Mouse (Mus musculus): Measurements from ENCODE around the gene Znrd1as. TPM values are rescaled to one million over a fixed set of nuclear protein-coding genes. Genes with fewer than 3 reads are reported as not detected.
"Not testable (repeated sequence)": the region's sequence is repeated elsewhere in the genome, so short reads cannot be mapped to it uniquely, and the experiment has no call there.

The Znrd1as gene
- polyA plus RNA-seq, 1 experiment from 2014 or later, result 8.6 TPM

DNA sequence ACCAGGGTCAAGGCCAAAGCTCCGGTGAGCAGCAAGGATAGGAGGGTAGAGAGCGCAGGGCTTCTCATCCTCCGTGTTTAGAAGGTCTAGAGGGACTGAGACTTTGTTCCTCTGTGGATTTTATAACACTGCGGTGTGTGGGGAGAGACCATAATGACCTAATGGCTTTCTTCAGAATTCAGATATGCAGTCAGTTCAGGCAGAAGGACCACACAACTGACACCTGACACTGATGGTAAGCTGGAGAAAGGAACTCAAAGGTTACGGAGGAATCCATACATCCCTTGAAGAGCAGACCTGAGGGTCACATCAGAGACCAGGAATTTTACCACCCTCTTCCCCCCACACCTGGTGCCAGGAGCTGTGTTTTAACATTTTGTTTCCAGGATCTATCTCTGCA lies 31.0 kb downstream of the Znrd1as start, which contains the start of gene H2-M5:
TSS of gene H2-M5 (minus strand) at position 101 of the 400 bp plus-strand sequence.
- Histone ChIP-seq H3K9me3 (ENCODE audit: control insufficient read depth, low read length) (no peaks in the 10 kb centered on the region), H3K36me3 (ENCODE audit: control insufficient read depth, insufficient read depth, low read length) (no peaks in the 10 kb centered on the region), H3K4me3 (ENCODE audit: control insufficient read depth in 1 of 2, insufficient read depth in 1 of 2, low read depth in 1 of 2, low read length in 2 of 2) (peak within 1 kb of the TSS; percentile 23 to 25), H3K27me3 (ENCODE audit: control insufficient read depth, insufficient read depth, low read length) (peaks cover 26% of the 10 kb centered on the region), H3K9ac (ENCODE audit: low read length) (no peak within 1 kb of the TSS; the same call in 1 of the 2 replicates), H3K4me2 (ENCODE audit: low read length) (peak within 1 kb of the TSS; percentile 62), H3K4me1 (ENCODE audit: control insufficient read depth in 2 of 2, insufficient read depth in 2 of 2, low read length in 2 of 2) (peaks cover 0 to 7% of the 10 kb centered on the region in 2 experiments; a peak in 2 of 4 replicates), H3K27ac (replicated peaks in 1 of 2; ENCODE audit: control insufficient read depth in 1 of 2, insufficient read depth in 1 of 2, low read depth in 2 of 2, low read length in 2 of 2) (no peak within 1 kb of the TSS)
- ATAC-seq (ENCODE audit: insufficient number of reproducible peaks, insufficient read depth, low FRiP score, low read depth), result no peak
- WGBS, result 27% methylated on average over 5 of the region's 5 CpGs

DNA sequence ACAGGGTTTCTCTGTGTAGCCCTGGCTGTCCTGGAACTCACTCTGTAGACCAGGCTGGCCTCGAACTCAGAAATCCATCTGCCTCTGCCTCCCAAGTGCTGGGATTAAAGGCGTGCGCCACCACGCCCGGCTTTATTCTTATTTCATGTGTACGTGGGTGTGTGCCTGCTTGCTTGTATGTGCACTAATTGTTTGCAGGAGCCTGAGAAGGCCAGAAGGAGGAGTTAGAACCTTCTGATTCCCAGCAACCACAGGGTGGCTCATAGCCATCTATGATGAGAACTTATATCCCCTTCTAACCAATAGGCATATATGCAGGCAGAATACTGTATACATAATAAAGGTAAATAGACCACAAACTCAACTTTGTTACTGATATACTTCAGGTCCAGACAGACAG lies 32.2 kb downstream of the Znrd1as start:
- H3K27me3 ChIP-seq (ENCODE audit: control insufficient read depth, insufficient read depth, low read length), result peaks cover 26% of the 10 kb centered on the region
- H3K36me3 ChIP-seq (ENCODE audit: control insufficient read depth, insufficient read depth, low read length); H3K4me2 ChIP-seq (ENCODE audit: low read length); H3K4me3 ChIP-seq (ENCODE audit: control insufficient read depth in 1 of 2, insufficient read depth in 1 of 2, low read depth in 1 of 2, low read length in 2 of 2); H3K4me1 ChIP-seq (ENCODE audit: control insufficient read depth in 2 of 2, insufficient read depth in 2 of 2, low read length in 2 of 2); ATAC-seq (ENCODE audit: insufficient number of reproducible peaks, insufficient read depth, low FRiP score, low read depth); H3K9me3 ChIP-seq (ENCODE audit: control insufficient read depth, low read length); H3K27ac ChIP-seq (replicated peaks in 1 of 2; ENCODE audit: control insufficient read depth in 1 of 2, insufficient read depth in 1 of 2, low read depth in 2 of 2, low read length in 2 of 2); H3K9ac ChIP-seq (ENCODE audit: low read length): not testable (repeated sequence)
- 87% methylated on average over 6 of the region's 6 CpGs for WGBS

DNA sequence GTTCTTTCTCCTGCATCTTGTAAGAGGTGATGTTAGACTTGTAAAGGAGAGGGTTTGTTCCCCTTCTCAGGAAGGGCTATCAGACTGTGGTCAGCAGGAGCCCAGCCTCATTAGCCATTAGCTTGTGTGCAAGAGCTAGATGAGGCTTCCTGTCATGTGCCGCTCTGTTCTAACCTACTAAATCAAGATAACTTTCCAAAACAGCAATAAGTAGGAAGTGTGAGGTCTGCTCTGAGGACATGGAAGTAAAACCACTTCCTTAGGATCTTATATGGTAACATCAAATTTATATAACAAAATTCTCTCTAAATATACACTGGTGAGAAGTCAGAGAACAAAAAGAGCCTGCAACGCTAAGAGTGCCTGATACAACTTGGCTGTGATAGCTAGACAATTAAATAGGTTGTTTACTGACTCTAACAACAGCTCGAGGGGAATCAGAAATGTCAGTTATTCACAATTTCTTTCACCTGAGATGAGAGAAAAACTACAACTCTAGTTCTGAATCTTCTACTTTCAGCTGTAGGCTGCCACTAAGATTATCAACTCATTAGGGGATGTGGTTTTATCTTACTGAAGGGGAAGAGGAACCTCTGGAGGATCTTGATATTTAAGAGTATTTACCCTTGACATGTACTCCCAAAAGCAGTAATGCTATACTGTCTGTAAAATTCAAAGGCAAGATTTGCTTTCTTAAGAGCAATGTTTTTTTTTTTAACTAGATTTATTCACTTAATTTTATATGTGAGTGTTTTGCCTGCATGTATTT lies 34.1 kb downstream of the Znrd1as start:
- no peak overlapping the region for H3K27ac ChIP-seq (replicated peaks in 1 of 2; ENCODE audit: control insufficient read depth in 1 of 2, insufficient read depth in 1 of 2, low read depth in 2 of 2, low read length in 2 of 2)
- peaks cover 0 to 7% of the 10 kb centered on the region in 2 experiments; a peak in 2 of 4 replicates for H3K4me1 ChIP-seq (ENCODE audit: control insufficient read depth in 2 of 2, insufficient read depth in 2 of 2, low read length in 2 of 2)
- ATAC-seq (ENCODE audit: insufficient number of reproducible peaks, insufficient read depth, low FRiP score, low read depth), result no peak
- H3K27me3 ChIP-seq (ENCODE audit: control insufficient read depth, insufficient read depth, low read length), result peaks cover 23% of the 10 kb centered on the region
- no peaks in the 10 kb centered on the region for H3K9me3 ChIP-seq (ENCODE audit: control insufficient read depth, low read length)
- H3K4me3 ChIP-seq (ENCODE audit: control insufficient read depth in 1 of 2, insufficient read depth in 1 of 2, low read depth in 1 of 2, low read length in 2 of 2), result no peak overlapping the region
- H3K9ac ChIP-seq (ENCODE audit: low read length), result no peak overlapping the region
- H3K4me2 ChIP-seq (ENCODE audit: low read length), result no peak overlapping the region
- no peaks in the 10 kb centered on the region for H3K36me3 ChIP-seq (ENCODE audit: control insufficient read depth, insufficient read depth, low read length)
- 56% methylated on average over 3 of the region's 3 CpGs for WGBS

DNA sequence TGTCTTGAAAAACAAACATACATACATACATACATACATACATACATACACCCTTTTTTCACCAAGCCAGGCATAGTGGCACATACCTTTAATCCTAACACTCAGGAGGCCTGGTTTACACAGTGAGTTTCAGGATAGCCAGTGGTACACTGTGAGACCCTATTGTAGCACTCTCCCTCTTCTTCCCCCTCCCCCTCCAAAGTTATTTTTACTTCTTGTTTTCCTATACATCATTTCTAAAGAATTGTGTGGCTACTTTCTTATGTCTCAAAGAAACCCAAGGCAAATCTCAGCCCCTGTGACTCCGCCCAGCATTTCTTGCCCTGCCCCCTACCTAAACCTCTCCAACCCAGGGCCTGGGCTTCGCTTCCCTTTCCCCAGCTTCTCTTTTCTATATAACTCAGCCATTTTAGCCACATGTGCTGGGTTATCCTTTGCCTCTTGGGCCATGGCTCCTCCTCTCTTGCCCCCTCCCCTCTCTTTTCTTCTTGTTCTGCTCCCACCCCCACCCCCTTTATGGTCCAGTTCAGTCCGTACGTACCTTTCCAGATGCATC lies 35.5 kb downstream of the Znrd1as start:
- no peak for ATAC-seq (ENCODE audit: insufficient number of reproducible peaks, insufficient read depth, low FRiP score, low read depth)
- Histone ChIP-seq H3K27ac (replicated peaks in 1 of 2; ENCODE audit: control insufficient read depth in 1 of 2, insufficient read depth in 1 of 2, low read depth in 2 of 2, low read length in 2 of 2) (no peak overlapping the region), H3K4me1 (ENCODE audit: control insufficient read depth in 2 of 2, insufficient read depth in 2 of 2, low read length in 2 of 2) (peaks cover 0 to 2% of the 10 kb centered on the region in 2 experiments; a peak in 2 of 4 replicates)

DNA sequence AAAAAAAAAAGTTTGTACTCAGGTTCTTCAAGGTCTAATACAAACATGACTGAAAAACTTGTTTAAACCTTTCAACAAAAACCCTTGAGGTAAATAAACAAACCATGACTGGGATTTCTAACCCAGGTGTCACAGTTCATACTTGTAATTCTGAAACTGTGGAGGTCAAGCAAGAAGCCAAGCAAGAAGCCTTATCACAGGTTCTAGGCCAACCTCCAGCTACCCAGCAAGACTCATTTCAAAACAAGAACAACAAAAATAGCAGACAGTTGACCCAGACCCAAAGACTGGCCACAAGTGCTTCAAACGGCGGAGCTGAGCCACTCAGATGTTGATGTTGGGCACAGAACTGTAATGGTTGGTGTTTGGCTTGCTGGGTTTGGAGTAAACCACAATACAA lies 36.1 kb downstream of the Znrd1as start:
- Histone ChIP-seq H3K4me2 (ENCODE audit: low read length) (no peak overlapping the region), H3K36me3 (ENCODE audit: control insufficient read depth, insufficient read depth, low read length) (no peaks in the 10 kb centered on the region), H3K9me3 (ENCODE audit: control insufficient read depth, low read length) (no peaks in the 10 kb centered on the region), H3K27me3 (ENCODE audit: control insufficient read depth, insufficient read depth, low read length) (peaks cover 3% of the 10 kb centered on the region; the same call in 1 of the 2 replicates), H3K4me1 (ENCODE audit: control insufficient read depth in 2 of 2, insufficient read depth in 2 of 2, low read length in 2 of 2) (no peaks in the 10 kb centered on the region), H3K4me3 (ENCODE audit: control insufficient read depth in 1 of 2, insufficient read depth in 1 of 2, low read depth in 1 of 2, low read length in 2 of 2) (no peak overlapping the region), H3K27ac (replicated peaks in 1 of 2; ENCODE audit: control insufficient read depth in 1 of 2, insufficient read depth in 1 of 2, low read depth in 2 of 2, low read length in 2 of 2) (no peak overlapping the region), H3K9ac (ENCODE audit: low read length) (no peak overlapping the region)
- 78% methylated on average over 2 of the region's 2 CpGs for WGBS
- no peak for ATAC-seq (ENCODE audit: insufficient number of reproducible peaks, insufficient read depth, low FRiP score, low read depth)

More for the DNA sequence above, 35.5 kb downstream of the Znrd1as start:
- WGBS, result 88% methylated on average over 4 of the region's 4 CpGs
- H3K4me2 ChIP-seq (ENCODE audit: low read length), result no peak overlapping the region
- H3K9ac ChIP-seq (ENCODE audit: low read length), result no peak overlapping the region
- no peaks in the 10 kb centered on the region for H3K9me3 ChIP-seq (ENCODE audit: control insufficient read depth, low read length)
- peaks cover 10% of the 10 kb centered on the region for H3K27me3 ChIP-seq (ENCODE audit: control insufficient read depth, insufficient read depth, low read length)
- H3K4me3 ChIP-seq (ENCODE audit: control insufficient read depth in 1 of 2, insufficient read depth in 1 of 2, low read depth in 1 of 2, low read length in 2 of 2), result no peak overlapping the region
- H3K36me3 ChIP-seq (ENCODE audit: control insufficient read depth, insufficient read depth, low read length), result no peaks in the 10 kb centered on the region

DNA sequence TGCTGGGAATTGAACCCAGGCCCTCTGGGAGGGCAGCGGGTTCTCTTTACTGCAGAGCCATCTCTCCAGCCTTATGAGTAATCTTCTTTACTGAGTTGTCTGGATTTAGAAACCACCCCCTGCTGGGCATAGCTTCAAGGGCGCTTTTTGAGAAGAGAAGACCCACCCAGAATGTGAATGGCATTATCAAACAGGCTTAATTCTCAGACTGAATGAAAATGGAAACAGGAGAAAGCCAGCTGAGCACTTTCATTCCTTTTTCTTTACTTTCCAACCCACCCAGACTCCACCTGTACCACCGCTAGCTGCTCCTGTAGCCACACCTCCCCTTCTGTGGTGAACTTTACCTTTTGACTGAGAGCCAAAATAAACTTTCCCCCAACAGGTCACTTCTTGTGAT lies 37.1 kb downstream of the Znrd1as start:
- no peak for ATAC-seq (ENCODE audit: insufficient number of reproducible peaks, insufficient read depth, low FRiP score, low read depth)
- no peak overlapping the region for H3K4me3 ChIP-seq (ENCODE audit: control insufficient read depth in 1 of 2, insufficient read depth in 1 of 2, low read depth in 1 of 2, low read length in 2 of 2)
- WGBS, result 58% methylated on average over 3 of the region's 3 CpGs
- no peaks in the 10 kb centered on the region for H3K27me3 ChIP-seq (ENCODE audit: control insufficient read depth, insufficient read depth, low read length)
- no peaks in the 10 kb centered on the region for H3K4me1 ChIP-seq (ENCODE audit: control insufficient read depth in 2 of 2, insufficient read depth in 2 of 2, low read length in 2 of 2)
- no peaks in the 10 kb centered on the region for H3K36me3 ChIP-seq (ENCODE audit: control insufficient read depth, insufficient read depth, low read length)
- no peak overlapping the region for H3K27ac ChIP-seq (replicated peaks in 1 of 2; ENCODE audit: control insufficient read depth in 1 of 2, insufficient read depth in 1 of 2, low read depth in 2 of 2, low read length in 2 of 2)
- no peaks in the 10 kb centered on the region for H3K9me3 ChIP-seq (ENCODE audit: control insufficient read depth, low read length)
- no peak overlapping the region for H3K9ac ChIP-seq (ENCODE audit: low read length)
- no peak overlapping the region for H3K4me2 ChIP-seq (ENCODE audit: low read length)

DNA sequence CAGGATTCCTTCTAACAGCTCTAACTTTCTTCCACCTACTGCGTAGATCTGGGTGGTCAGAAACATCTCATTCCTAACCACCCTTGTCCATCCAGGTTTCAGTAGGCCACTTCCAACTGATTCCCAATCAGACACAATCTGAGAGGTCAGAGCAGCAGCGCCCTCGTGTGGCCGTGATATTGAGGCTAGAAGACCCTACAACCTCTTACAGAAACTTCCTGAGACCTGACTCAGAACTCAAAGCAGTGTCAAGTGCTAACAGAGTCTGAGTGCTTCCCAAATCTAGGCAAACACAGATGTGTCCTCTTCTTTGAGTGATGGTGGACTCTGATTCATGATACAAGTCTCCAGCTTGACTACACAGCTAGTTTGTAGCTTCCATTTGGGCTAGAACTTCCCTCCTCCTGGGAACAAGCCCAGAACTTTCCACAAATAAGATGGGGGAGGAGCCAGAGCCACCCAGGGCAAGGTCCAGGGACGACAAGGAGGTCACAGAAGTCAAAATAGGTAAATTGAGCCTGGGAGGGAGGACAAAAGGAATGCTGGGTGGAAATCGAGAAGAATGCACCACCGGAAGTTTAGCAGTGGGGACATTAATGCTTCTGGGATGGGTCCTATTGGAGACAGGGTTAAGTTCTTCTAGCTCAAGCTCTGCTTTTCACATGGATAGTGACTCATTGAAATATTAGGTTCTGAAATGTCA lies 38.8 kb downstream of the Znrd1as start:
- 25% methylated on average over 7 of the region's 7 CpGs for WGBS
- Histone ChIP-seq H3K36me3 (ENCODE audit: control insufficient read depth, insufficient read depth, low read length) (no peaks in the 10 kb centered on the region), H3K4me3 (ENCODE audit: control insufficient read depth in 1 of 2, insufficient read depth in 1 of 2, low read depth in 1 of 2, low read length in 2 of 2) (no peak overlapping the region), H3K4me1 (ENCODE audit: control insufficient read depth in 2 of 2, insufficient read depth in 2 of 2, low read length in 2 of 2) (no peaks in the 10 kb centered on the region), H3K27me3 (ENCODE audit: control insufficient read depth, insufficient read depth, low read length) (no peaks in the 10 kb centered on the region), H3K9me3 (ENCODE audit: control insufficient read depth, low read length) (no peaks in the 10 kb centered on the region), H3K27ac (replicated peaks in 1 of 2; ENCODE audit: control insufficient read depth in 1 of 2, insufficient read depth in 1 of 2, low read depth in 2 of 2, low read length in 2 of 2) (no peak overlapping the region), H3K9ac (ENCODE audit: low read length) (no peak overlapping the region), H3K4me2 (ENCODE audit: low read length) (no peak overlapping the region)
- no peak for ATAC-seq (ENCODE audit: insufficient number of reproducible peaks, insufficient read depth, low FRiP score, low read depth)

Data from heart, embryonic 14.5 days (tissue).